Mouse (Mus musculus): ENCODE data around the gene Polr2j. TPM values are rescaled to one million over a fixed set of nuclear protein-coding genes. Genes with fewer than 3 reads are reported as not detected.

Gene Polr2j
- 44.6 TPM for total RNA-seq (2023)

GRCm38 (mm10) chr5:136115891-136116783 lies at the start of gene Polr2j:
Gene Polr2j (plus strand): TSS chr5:136116631.

GRCm38 (mm10) chr5:136083669-136084107 lies 32.7 kb upstream of the Polr2j start, which contains the start of gene Rasa4:
Gene Rasa4 (plus strand): TSS chr5:136083916.

DNA sequence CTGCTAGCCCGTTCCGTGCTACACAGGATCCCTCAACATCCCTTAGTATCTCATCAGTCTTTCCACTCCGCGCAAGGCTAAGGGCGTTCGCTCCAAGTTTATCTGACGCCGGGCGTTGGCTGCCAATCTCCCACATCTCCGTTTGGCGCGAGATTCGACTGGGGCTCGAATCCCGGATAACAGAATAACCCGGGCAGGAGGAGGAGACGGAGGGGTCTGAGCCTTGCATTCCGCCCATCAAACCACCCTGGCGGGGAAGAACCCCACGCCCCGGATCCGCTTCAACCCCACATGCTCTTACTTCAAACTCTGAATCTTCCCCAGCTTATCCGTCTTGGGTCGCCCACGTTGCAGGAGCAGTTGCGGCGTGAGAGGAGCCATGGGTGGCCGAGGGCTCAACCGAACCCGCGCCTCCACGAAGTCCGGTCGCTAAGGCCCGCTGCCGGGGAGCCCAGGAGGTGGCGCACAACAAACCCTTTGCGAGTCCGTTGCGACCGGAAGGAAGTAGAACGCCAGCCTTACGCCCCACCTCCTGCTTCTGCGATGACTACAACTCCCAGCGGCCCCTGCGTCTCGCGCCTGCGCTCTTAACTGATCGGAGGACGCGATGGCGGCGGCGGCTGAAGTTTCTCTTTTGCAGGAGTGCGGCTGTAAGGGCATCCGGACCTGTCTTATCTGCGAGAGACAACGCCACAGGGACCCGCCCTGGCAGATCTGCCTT lies 19.3 kb downstream of the Polr2j start, which contains the start of the genes Lrwd1 and Alkbh4:
Gene Lrwd1, minus strand, starts transcription at position 504 of the 721 bp plus-strand sequence.
Gene Alkbh4, plus strand, starts transcription at position 576 of the 721 bp plus-strand sequence.

DNA sequence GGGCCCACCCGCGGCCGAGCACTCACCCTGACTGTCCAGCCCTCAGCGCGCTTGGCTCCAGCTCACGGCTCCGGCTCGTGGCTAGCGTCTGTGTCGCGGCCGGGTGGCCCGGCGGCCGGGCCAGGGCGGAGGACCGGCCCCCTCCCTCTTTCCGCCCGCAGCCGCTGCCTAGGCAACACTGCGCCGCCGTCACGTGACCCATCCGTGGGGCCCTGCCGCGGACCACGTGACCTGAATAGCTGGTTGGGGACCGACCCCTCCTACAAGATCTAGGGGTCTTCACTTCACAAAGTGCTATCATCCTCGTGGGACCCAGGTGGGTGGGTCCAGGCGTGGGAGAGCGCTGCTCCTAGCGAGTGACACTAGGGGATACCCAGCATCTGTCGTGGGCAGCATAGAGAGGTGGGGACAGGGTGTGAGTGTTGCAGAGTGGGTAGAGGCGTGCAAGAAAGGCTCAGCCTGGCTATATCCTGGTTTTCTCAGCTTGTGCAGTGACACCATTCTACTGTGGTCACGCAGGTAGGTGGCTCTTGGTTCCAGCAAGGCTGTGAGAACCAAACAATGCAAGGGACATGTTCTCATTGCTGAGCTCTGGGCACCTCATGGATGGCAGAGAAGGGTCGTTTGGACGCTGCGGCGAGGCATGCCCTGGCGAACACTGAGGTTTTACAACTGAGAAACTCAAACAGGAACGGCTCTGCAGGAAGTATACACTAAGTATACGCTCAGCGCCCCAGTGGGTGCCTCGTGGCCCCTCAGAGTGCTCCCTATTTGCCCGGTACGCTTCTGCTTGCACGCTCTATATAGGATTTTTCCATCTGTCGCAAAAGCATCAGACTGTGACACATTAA lies 54.3 kb downstream of the Polr2j start, which contains the start of gene Orai2:
Gene Orai2, minus strand, starts transcription at position 202 of the 851 bp plus-strand sequence.

Other genes with a start within 250 kb of the Polr2j start
- gene Hspb1, start 228.7 kb upstream of the Polr2j start, total RNA-seq (2023), result 0.67 TPM
- 54.6 TPM for gene Ywhag, start 182.0 kb upstream of the Polr2j start, total RNA-seq (2023)
- not detected for gene Ssc4d, start 142.1 kb upstream of the Polr2j start, total RNA-seq (2023)
- gene Zp3, start 136.5 kb upstream of the Polr2j start, total RNA-seq (2023), result not detected
- 30.5 TPM for gene Dtx2, start 121.8 kb upstream of the Polr2j start, total RNA-seq (2023)
- gene Upk3b, start 78.1 kb upstream of the Polr2j start, total RNA-seq (2023), result not detected
- not detected for gene Upk3bl, start 62.1 kb upstream of the Polr2j start, total RNA-seq (2023)
- 8.0 TPM for gene Rasa4, start 32.7 kb upstream of the Polr2j start, total RNA-seq (2023)
- 41.4 TPM for gene Lrwd1, start 19.4 kb downstream of the Polr2j start, total RNA-seq (2023)
- 24.5 TPM for gene Alkbh4, start 19.5 kb downstream of the Polr2j start, total RNA-seq (2023)
- gene Orai2, start 54.1 kb downstream of the Polr2j start, total RNA-seq (2023), result 168 TPM
- gene Prkrip1, start 82.3 kb downstream of the Polr2j start, total RNA-seq (2023), result 29.5 TPM
- 2.2 TPM for gene Sh2b2, start 129.9 kb downstream of the Polr2j start, total RNA-seq (2023)